Mouse (Mus musculus): ENCODE measurements around the gene Nipbl.

The Nipbl gene

DNA sequence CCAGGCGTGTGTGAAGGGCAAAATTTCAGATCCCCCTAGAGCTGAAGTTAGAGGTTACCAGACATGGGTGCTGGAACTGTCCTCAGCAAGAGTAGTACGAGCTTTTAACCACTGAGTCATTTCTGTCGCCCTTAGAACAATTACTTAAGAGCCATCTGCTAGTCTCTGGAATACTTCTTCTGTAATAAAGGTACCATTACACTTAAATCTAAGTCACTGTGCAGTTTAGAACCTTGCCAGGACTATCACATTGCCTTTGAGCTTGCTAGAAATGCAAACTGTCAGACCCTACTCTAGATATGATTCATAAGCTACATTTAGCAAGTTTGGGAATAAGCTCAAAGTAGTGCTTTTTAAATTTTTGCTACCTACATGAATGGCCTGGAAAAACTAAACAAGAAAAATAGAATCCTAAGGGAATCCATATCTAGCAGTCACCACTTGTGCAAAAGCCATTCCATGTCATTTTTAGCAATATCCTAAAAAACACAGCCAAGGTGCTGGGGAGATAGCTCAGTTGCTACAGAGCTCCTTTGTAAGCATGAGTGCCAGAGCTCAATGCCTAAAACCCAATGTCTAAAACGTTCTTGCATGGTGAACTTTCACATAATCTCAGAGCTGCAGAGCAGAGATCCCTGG is 27.6 kb downstream of the Nipbl start:
- no peak for DNase-seq

DNA sequence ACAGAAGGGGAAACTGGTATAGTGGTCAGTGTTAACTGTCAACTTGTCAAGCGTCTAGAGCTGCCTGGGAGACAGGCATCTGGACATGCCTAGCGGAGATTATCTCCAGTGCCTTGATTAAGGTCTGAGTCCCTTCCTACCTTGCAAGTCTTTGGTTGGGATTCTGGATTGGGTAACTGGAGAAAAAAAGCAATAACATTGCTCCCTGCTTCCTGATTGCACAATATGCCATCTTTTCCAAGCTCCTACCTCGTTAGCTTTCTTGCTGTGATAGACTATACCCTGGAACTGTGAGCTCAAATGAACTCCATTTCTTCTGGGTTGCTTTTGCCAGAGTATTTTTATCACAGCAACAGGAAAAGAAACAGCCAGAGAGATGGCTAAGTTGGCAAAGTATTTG is 30.9 kb downstream of the Nipbl start:
- no peak for DNase-seq

DNA sequence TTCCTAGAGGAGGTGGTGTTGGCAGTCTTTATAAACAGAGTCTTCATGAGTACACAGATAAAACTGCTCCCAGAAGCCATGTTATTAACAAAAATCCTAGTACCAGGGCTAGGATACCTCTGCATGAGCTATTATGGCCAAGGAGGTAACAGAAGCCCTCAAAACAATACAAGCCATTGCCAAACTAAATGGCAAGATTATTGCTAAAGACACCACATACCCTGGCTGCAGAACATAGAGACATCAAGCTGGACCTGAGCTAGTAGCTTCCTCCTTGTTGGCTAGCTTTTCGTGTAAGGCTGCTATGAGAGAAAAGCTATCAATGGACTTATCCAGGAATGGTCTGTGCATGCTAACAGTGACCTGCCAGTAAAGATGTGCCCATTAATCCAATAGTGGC is 32.4 kb downstream of the Nipbl start:
- no peak for DNase-seq

DNA sequence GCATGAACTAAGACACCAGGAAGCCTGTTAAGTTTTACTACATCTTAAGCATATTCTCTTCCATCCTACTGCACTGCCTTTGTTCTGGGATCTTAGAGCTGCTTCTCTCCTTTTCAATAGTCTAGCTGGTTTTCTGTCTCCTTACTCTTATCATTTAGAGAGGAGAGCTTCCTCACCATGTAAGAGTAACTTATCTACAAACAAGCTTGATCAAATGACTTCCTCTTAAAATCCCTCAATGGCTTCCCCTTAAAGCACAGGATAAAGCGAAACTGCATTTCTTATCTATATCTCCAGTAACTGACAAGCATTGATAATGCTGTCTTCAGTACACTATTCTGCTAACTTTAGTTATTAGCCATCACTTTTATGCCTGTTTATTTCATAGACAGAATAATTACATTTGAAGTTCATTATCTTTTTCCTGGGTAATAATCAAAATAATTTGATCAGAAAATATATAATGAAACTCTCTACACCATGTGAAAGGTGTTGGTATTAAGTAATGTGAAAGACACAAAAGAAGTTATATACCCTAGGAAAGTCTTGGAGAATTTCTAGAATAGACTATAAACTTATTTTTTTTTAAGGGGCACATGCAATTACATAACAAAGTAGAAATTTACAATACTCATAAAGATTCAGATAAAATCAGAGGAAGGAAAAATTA is 33.0 kb downstream of the Nipbl start:
- DNase-seq: no peak

DNA sequence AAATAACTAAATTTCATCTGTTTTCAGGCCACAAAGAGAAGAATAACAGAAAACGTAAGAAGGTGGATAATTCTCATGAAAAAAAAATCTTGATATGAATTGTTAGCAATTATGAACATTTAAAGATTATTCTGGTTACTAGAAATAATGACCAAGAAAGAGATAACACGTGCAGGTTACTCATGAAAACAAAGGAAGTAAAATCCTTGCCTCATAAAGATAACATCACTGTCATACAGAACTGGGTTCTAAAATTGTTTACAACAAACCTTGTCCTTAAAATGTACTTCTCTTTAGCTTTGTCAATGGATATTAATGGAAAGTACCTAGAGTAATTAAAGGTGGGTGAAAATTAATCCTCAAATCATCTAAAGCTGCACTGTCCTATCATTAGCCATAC is 37.2 kb downstream of the Nipbl start:
- no peak for DNase-seq

DNA sequence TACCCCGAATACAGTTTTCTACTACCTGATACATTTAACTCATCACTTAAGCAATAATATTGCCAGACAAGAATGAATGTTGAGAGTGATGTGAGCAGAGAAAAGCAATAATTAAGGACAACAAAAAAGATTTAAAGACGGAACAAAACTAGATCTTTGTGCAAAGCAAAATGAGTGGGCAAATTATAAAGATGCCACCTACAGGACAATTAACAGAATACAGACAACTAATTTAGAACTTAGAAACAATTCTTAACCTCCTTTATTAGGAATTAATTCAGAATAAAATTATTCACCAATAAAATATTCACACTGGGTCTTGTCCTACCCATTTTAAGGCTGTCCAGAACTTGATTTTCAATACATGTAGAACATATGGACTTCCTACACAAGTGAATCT is 38.0 kb downstream of the Nipbl start:
- no peak for DNase-seq

DNA sequence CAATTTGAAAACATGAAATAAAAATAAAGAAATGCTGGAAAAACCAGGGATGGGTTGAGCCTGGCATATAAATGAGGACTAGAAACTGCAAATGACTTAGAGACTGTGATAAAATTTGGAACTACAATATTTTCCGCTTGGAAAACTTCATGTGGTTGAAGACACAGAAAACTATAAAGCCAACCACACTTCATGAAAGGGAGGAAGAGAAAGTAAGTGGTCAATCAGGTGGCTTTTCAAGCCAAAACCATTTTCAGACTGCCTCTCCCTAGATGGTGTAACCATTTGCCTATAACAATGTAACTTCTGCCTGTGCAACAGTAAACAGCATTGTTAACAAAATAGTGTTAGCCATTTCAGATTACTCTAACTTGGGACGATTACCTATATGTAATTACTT is 41.7 kb downstream of the Nipbl start:
- DNase-seq: no peak

DNA sequence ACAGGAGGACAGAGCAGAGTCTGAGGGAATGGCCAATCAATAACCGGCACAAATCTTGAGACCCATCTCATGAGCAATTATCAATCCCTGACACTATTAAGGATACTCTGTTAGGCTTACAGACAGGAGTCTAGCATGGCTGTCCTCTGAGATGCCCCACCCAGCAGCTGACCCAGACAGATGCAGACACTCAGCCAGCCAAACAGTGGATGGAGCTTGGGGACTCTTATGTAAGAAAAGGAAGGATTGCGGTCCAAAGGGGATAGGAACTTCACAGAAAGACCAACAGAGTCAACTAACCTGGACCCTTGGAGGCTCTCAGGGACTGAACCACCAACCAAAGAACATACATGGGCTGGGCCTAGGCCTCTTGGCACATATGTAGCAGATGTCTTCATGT is 42.7 kb downstream of the Nipbl start:
- no peak for DNase-seq

DNA sequence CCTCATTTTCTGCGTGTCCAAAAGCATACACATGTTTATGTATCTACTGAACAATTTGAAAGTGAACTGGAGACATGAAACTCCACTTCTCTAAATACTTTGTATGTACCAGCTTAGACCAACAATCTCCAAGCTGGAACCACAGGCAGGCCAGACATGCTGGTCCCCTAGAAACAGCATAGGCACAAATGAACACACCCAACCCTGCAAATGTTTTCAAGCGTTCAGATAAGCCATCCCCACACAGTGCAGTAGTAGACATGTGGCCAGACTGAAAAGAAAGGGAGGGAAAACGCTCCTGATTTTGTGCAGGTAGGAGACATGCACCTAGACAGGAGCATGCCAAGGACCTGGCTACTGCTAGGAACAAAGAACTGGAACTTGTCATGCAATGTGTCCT is 52.5 kb downstream of the Nipbl start:
- no peak for DNase-seq

DNA sequence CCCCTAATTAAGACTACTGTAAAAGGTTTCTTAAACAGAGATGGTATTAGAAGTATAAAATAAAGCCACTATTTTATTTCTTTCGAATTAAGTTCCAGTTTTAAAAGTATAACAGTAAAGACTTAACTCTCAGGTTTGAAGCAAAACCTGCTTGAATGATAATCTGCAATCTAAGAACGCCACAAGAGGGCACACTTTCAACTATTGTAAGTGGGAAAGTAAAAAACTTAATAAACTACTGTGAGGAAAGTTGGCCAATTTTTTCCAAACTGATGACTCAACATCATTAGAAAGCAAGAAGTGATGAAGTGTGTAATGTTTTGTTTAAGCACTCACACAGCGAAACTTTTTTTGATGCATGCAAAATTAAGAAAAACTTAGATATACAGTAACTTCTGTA is 62.0 kb downstream of the Nipbl start:
- peak; percentile 63 for DNase-seq

DNA sequence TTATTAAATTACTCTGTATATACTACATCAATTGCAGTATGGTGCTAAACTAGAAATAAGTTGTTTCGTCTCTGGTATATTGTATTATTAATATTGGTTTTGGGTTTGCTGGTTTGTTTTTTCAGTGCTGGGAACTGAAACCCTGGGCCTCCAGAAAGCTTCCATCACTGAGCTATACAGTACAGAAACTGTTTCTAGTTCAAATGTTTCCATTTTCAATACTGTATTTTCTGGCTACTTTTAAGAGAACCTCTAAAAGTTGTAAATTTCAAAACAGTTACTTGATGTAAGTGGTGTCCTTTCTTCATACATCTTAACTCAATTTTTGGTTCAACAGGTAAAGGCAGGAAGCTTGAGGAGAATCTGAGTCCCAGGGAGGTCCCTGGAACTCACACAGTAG is 68.6 kb downstream of the Nipbl start:
- no peak for DNase-seq

DNA sequence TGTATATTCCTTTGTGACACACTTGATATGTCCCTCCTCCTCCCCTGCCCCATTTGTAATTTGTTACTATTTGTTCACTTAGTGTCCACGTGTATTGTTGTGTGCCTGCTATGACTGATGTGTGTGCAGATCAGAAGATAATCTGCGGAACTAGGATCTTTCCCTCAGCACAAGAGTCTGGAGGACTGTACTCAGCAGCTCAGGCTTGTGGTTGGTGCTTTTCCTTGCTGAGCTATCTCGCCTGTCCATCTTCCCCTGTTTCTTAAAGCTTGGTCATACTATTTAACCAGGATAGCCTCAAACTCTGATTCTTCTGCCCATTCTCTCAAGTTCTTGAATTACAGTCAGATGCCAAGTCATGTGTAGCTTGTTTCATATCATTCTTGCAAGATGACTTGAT is 69.5 kb downstream of the Nipbl start:
- DNase-seq: no peak

DNA sequence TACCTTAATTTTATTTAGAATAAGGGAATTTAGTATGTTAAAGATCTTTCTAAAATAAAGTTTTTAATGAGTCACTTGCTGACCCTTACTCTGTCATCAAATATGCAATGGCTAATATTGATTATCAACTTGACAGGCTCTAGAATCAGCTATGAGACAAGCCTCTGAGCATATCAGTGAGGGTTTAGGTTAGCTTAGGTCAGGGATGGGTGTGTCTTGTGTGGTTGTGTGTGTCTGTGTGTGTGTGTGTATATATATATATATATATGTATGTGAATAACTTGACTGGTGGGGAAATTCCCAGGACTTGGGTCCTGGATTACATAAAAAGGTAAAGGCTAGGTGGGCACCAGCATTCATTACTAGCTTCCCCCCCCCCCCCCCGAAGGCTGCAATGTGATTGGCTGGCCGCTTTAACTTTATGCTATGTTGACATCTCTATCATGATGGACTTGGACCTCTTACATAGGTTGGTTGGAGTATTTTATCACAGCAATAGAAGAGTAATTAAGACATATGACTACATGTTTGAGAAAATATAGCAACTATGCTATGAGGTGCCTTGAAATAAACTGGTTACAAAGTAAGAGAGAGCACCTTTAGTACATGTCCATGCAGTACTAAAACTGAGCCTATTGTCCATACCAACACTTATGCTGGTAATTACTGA is 97.0 kb downstream of the Nipbl start:
- DNase-seq: no peak

DNA sequence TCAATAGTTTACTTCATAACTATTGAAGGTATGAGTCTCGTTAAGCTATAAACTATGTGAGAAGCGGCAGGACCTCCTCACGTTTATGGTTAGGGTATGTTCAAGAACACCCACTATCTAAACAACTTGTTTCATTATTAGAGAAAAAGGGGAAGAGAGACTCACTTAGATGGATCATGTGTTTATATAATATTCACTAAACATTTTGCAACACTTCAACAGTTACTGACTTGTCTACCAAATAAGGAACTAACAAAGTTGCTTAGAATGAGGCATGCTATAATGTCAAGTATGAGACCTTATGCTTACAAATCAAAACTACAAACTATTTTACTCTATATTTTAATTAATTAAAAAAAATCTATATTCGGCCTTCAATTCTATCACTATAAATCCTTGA is 103.7 kb downstream of the Nipbl start:
- DNase-seq: no peak

DNA sequence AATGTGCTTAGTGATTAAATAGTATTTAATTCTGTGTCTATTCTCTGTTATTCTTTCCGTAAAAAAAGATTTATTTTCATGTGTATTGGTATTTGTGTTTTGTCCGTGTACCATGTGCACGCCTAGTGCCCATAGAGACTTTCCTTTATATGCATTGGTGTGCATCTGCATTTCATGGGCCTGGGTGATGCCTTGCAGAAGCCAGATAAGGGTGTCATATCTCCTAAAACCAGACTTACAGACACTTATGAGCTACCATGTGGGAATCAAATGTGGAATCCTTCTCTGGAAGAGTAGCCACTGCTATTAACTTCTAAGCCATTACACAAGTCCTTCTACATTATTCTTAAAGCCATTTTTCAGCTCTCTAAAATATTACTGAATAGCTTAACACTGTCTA is 112.7 kb downstream of the Nipbl start:
- DNase-seq: no peak

DNA sequence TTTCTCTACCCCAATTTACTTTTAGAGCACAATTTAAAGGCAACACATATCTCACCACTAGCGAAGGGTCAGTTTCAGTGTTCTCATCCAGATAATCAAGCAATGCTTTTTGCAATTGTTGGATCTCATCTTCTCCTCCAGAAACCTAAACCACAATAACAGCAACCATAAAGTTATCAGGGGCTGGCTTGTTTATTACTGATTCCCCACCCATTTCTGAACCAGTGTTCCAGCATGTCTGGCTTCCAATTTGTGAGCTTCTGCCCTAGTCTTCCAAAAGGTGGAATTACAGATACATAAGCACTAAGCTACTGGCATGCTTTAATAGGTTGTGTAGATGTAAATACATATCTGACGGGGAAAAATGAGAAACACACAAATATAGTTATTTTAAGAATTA is 118.6 kb downstream of the Nipbl start:
- no peak for DNase-seq

DNA sequence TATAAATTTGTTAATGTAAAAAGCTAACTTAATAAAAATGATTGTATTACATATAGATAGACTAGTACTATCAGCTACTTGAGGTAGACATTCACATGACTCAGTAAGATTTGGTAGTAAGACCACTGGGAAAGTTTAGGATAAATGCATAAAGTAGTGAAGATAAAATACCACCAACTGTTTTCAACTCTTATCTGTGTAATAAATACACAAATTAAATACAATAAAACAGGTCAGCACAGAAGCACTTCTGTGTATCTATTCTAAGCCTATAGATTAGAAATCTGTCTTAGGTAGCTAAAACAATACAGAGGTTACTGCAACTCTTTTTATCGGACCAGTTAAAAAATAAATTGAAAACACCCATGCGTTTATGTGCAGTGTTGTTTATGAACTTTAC is 119.4 kb downstream of the Nipbl start:
- no peak for DNase-seq

DNA sequence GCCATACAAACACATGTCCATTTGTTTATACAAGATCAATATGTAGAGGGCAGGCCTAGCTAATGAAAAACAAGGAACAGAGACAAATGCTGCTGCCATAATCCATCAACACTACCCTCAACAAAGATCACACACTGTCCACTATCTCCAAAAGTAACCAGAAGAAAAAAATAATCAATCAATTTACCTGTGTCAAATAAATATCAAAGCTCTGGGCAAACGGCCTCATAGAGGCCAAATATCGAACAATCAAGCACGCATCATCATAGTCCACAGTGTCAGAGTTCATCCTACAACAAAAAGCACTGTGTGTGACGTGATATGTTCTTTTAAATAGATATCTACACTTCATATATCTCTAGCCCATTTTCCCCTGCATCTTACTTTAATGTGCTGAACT is 120.2 kb downstream of the Nipbl start:
- DNase-seq: no peak

DNA sequence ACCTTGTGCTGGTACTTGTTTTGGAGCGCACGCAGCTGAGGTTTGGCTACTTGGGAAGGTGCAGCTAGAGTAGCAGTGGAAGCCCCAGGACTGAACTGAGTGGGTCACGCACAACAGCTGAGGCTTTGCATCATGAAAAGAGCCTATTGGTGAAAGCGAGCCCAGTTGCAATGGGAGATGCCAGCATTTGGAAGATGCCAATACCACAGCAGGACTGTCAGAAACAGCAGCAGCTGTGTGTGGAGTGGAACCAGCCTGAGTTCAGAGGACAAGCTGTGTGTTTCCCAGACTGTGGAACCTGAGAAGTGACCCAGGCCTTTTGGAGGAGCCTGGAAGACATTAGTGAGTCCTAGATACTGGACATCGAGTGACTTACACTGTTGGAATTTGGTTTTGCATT is 122.8 kb downstream of the Nipbl start:
- DNase-seq: no peak

DNA sequence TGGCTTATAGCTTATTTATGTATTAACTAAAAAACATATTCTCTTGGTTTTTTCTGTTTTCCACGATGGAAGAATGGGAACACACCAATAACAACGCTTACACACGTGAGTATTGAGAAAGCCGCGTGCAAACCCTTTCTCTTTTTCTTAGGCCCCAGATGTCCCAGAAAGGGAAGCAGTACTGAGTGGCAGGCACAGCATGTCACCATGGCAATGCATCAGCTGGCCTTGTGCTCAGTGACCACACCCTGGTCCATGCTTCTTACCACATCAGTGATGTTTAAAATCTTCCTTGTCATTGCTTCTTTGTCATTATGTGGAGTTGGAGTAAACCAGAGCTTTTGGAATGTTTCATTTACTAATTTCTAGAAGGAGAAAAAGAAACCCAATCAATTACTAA is 125.1 kb downstream of the Nipbl start:
- no peak for DNase-seq

DNA sequence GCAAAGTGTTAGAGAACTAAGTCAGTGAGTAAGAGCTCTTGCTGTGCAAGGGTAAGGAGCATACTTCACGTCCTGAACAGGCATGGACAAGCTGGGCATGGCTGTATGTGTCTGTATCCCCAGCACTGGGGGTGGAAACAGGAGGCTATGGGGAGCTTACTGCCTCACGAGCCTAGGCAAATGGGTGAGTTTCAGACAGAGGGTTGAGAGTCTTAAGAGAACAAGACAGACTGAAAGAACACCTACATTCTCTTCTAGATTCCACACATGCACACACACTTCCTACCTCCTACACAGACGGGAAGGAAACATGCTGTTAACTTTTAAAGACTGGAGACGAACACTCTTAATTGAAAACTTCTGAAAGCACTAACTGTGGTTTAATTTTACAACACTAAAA is 126.9 kb downstream of the Nipbl start:
- DNase-seq: no peak

DNA sequence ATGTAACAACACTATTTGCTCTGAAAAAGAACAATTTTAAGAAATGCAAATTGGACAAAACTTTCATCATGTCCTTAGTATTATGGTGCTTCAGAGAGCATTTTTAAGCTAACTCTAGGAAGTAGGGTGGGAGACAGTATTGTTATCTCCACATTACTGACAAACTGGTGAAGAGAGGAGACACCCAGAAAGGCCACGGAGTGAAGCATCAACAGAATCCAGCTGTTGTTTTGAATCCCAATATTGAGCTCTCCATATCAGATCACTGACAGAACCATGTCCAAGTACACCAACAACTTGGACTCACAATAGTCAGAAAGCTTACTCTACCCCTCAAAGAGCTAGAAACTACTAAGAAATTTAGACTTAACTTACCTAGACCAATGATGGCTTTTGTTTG is 138.8 kb downstream of the Nipbl start:
- no peak for DNase-seq

DNA sequence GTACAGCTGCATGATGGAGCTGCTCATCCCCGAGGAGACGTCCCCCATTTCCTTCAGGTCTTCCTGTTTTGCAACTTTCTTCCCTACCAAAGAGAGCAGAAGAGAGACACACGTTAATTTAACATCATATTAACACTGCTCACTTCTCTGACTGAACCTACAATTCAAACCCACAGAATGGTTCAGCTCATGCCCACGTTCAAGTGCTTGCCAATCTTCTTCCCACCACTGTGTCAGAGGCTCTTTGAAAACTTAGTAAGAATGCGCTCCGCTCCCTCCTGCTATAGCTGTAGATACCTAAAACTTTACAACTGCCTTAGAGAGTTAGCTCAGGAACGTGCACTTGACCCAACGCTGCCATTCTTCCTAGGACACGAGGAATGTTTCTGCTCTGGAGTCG is 141.3 kb downstream of the Nipbl start:
- DNase-seq: no peak

DNA sequence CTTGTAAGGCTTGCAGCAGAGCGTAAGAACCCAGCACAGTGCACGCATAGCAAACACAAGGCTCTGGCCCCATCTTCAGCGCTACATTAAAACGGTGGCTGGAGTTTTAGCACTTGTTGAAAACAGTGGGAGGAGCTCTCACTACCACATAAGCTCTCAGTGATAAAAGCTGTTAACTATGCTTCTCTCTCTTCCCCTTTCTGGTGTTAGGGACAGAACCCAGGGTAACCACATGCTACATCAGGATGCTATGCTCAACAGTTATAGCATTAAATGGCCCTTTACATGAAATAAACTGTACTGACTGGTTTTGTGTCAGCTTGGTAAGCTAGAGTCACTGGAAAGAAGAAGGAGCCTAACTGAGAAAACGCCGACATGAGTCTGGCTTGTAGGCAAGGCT is 150.1 kb downstream of the Nipbl start:
- no peak for DNase-seq

DNA sequence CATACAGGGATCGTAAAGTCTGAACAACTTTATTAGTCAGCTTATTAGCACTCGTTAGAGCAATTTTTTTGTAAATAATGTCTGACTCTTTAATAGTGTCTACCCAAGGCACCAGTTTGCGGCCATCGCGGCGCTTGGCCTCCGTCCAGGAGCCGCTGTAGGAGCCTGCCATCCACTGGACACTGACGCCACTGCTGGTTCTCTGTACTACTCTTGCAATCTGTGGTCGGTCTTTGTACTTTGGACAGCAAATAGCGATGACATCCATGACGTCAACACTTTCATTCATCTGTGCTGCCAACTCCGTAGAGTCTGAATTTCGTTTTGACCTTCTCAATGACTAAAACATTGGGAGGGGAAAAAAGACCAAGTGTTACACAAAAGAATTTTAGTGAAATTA is 153.0 kb downstream of the Nipbl start:
- peak; percentile 22 for DNase-seq
